Mouse (Mus musculus): ENCODE measurements around the gene Flt1. TPM values are rescaled to one million over a fixed set of nuclear protein-coding genes. Genes with fewer than 3 reads are reported as not detected.

Gene Flt1
- polyA plus RNA-seq, 1 experiment from 2014 or later: 11.2 TPM

DNA sequence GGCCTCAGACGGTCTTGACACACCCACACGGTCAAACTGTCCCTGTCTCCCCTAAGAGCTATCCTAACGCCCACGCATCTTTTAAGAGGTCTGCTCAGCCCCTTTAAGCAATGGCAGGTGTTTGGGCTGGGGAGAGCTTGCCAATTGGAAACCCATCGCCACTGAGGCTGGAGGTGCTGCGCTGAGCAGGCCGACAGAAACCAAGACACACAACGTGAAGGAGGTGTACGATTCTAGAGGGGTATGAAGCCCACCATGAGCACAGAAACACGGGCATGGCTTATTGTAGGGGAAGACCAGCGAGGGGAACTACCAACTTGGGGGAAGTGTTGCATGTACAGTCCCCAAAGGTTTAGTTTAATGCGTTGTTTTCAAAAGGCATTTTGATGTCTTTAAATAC is 1.7 kb upstream of the Flt1 start:
- no peak overlapping the region for H3K9ac ChIP-seq (ENCODE audit: low read length)
- no peak overlapping the region for H3K4me2 ChIP-seq
- H3K36me3 ChIP-seq (ENCODE audit: control insufficient read depth, insufficient read depth, low read length): no peaks in the 10 kb centered on the region
- H3K27ac ChIP-seq (ENCODE audit: low read depth, low read length): no peak overlapping the region
- no peaks in the 10 kb centered on the region for H3K9me3 ChIP-seq (ENCODE audit: control insufficient read depth, low read length)
- H3K4me1 ChIP-seq (ENCODE audit: control insufficient read depth, insufficient read depth, low read length): peaks cover 14% of the 10 kb centered on the region
- H3K4me3 ChIP-seq (ENCODE audit: low read depth, low read length): no peak overlapping the region
- ATAC-seq (ENCODE audit: low FRiP score) (no peak), DNase-seq (ENCODE audit: low spot score, missing footprints) (peak; percentile 90)
- H3K27me3 ChIP-seq (ENCODE audit: control insufficient read depth, insufficient read depth, low read length): peaks cover 61% of the 10 kb centered on the region
- 9% methylated on average over 12 of the region's 12 CpGs for WGBS

DNA sequence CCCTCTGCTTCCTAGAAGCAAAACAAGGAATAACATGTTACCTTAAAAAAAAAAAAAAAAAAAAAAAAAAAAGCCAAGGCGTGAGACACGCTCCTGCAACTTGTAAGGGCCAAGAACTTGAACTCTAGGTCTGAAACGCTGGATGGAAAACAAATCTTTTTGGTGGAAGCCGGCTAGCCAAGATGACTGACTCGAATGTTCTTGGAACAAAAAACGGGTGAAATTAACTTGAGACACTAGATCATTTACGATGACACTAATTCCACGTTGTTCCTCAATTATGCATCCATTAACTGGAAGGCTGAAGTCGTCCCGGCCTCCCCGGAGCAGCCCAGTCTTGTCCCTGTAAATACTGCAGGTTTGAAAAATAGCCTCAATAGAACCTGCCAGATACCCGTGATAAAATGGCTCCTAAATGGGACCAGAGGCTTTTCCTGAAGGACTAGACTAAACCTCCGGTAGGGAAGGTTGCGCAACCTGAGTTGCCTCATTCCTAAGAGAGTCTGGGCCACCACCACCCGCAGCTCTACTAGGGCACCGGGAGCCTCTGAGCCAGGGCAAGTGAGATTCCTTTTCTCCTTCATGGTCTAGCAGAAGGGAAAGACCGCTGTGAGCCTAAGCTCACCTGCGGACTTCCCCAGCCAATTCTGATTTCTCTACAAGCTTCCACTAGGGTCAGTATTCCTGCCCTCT is 1.0 kb upstream of the Flt1 start:
- DNase-seq (ENCODE audit: low spot score, missing footprints): peak; percentile 93

DNA sequence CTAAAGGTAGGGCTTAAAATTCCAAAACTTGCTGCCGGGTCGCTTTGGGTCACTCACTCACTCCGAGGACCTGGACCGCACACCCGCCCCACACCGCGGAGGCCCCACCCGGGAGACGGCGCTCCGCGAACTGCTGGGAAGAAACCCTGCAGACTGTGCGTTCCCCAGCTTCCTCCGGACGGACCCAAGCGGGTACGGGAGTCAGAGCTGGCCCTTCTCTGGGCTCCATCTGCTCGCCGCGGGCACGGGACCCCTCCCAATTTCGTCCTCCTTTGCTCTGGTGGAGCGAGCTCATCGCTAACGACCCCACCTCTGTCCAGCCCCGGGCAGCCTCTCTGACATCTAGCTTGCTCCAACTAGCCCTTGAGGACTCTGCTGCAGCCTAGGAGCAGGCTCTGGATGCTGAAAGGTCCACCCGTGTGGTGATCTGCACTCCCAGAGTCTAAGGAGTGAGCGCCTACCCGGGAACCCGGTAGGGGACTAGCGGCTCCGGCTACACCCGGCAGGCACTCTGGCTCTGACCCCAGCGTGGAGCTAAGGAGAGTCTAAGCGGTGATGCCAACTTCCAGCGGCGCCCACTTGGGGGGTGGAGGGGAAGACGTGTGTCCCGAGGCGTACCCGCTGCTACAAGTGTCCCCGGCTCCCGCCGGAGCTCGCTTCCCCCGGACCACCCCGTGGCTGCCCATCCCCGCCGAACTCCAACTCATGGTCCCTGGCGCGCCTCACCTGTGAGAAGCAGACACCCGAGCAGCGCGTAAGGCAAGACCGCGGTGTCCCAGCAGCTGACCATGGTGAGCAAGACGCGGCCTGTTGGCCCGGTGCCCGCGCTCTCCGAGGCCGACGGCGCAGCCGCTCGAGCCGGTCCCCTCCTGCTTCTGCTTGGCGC is 623 bp downstream of the Flt1 start:
- peak overlapping the region; percentile 47 for H3K4me2 ChIP-seq
- peaks cover 80% of the 10 kb centered on the region for H3K27me3 ChIP-seq (ENCODE audit: control insufficient read depth, insufficient read depth, low read length)
- ATAC-seq (ENCODE audit: low FRiP score) (peak; percentile 59), DNase-seq (ENCODE audit: low spot score, missing footprints) (peak; percentile 96)
- no peaks in the 10 kb centered on the region for H3K9me3 ChIP-seq (ENCODE audit: control insufficient read depth, low read length)
- peak overlapping the region; percentile 33; the same call in 1 of the 2 replicates for H3K9ac ChIP-seq (ENCODE audit: low read length)
- H3K27ac ChIP-seq (ENCODE audit: low read depth, low read length): no peak overlapping the region
- H3K36me3 ChIP-seq (ENCODE audit: control insufficient read depth, insufficient read depth, low read length): no peaks in the 10 kb centered on the region
- under 1% methylated on average over 68 of the region's 69 CpGs for WGBS
- H3K4me3 ChIP-seq (ENCODE audit: low read depth, low read length): peak overlapping the region; percentile 34
- H3K4me1 ChIP-seq (ENCODE audit: control insufficient read depth, insufficient read depth, low read length): peaks cover 14% of the 10 kb centered on the region

More for the DNA sequence above, 1.0 kb upstream of the Flt1 start:
- Histone ChIP-seq H3K4me1 (ENCODE audit: control insufficient read depth, insufficient read depth, low read length) (peaks cover 14% of the 10 kb centered on the region), H3K4me3 (ENCODE audit: low read depth, low read length) (no peak overlapping the region), H3K9me3 (ENCODE audit: control insufficient read depth, low read length) (no peaks in the 10 kb centered on the region), H3K36me3 (ENCODE audit: control insufficient read depth, insufficient read depth, low read length) (no peaks in the 10 kb centered on the region), H3K9ac (ENCODE audit: low read length) (no peak overlapping the region), H3K27ac (ENCODE audit: low read depth, low read length) (no peak overlapping the region), H3K4me2 (no peak overlapping the region), H3K27me3 (ENCODE audit: control insufficient read depth, insufficient read depth, low read length) (peaks cover 65% of the 10 kb centered on the region)
- no peak for ATAC-seq (ENCODE audit: low FRiP score)
- 1% methylated on average over 18 of the region's 18 CpGs for WGBS

DNA sequence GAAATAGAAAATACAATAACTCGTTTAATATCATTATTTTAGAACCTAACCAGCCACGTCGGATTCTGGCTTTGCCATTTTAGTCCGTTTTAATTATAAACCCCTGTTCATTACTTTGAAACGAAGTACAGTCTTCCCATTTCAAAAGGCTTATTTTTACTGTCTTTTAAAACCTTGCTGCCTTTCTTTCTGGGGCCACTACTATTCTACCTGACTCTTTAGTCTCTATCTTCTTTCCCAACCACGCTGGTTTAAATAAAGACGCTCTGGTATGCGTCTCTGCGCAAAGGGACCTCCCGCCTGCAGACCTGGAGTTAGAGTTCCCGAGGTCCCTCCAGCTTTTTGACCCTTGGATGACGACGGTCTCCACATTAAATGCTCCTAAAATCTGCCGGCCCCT is 1.4 kb downstream of the Flt1 start:
- H3K4me2 ChIP-seq: no peak overlapping the region
- H3K4me1 ChIP-seq (ENCODE audit: control insufficient read depth, insufficient read depth, low read length): peaks cover 14% of the 10 kb centered on the region
- H3K9me3 ChIP-seq (ENCODE audit: control insufficient read depth, low read length): no peaks in the 10 kb centered on the region
- DNase-seq (ENCODE audit: low spot score, missing footprints) (peak; percentile 94), ATAC-seq (ENCODE audit: low FRiP score) (no peak)
- H3K9ac ChIP-seq (ENCODE audit: low read length): no peak overlapping the region
- H3K4me3 ChIP-seq (ENCODE audit: low read depth, low read length): peak overlapping the region; percentile 34; the same call in 1 of the 2 replicates
- H3K36me3 ChIP-seq (ENCODE audit: control insufficient read depth, insufficient read depth, low read length): no peaks in the 10 kb centered on the region
- H3K27me3 ChIP-seq (ENCODE audit: control insufficient read depth, insufficient read depth, low read length): peaks cover 80% of the 10 kb centered on the region
- under 1% methylated on average over 14 of the region's 14 CpGs for WGBS
- no peak overlapping the region for H3K27ac ChIP-seq (ENCODE audit: low read depth, low read length)

DNA sequence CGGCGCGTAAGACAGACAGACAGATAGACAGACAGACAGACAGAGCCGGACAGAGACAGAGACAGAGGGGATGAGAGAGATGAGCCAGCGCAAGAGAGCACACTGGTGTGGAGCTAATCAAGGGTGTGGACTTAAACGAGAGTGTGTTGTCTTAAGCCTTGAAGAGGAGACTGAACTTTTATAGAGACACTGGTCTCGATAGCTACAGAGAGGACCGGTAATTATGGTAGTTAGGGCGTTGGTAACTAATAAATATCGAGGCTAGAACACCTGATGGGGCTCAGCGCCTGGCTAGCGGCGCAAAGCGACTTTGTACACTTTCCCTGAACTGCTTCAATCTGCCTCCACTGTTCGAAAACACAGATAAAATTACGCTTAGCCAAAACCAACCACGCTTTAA is 2.0 kb downstream of the Flt1 start:
- WGBS: 4% methylated on average over 17 of the region's 17 CpGs
- Histone ChIP-seq H3K4me2 (no peak overlapping the region), H3K27me3 (ENCODE audit: control insufficient read depth, insufficient read depth, low read length) (peaks cover 80% of the 10 kb centered on the region), H3K4me3 (ENCODE audit: low read depth, low read length) (no peak overlapping the region), H3K27ac (ENCODE audit: low read depth, low read length) (no peak overlapping the region), H3K36me3 (ENCODE audit: control insufficient read depth, insufficient read depth, low read length) (no peaks in the 10 kb centered on the region), H3K4me1 (ENCODE audit: control insufficient read depth, insufficient read depth, low read length) (peaks cover 14% of the 10 kb centered on the region), H3K9ac (ENCODE audit: low read length) (no peak overlapping the region), H3K9me3 (ENCODE audit: control insufficient read depth, low read length) (no peaks in the 10 kb centered on the region)
- ATAC-seq (ENCODE audit: low FRiP score): no peak
- peak; percentile 94 for DNase-seq (ENCODE audit: low spot score, missing footprints)

DNA sequence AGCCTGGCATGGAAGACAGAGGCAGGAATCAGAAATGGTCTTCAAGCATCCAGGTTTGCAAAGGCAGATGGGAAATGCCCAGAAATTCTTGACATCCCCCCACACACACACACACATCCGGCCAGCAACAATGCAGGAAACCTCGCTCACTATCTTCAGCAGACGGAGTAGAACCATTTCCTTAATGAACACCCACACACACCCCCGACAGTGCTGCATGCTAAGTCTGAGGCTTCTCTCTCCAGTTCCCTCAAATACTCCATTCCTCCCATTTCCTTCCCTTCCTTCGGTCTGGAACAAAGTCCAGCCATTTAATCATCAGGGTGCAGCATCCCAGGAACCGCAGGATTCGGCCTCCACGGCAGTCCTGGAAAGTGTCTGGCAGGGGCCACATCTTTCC is 4.4 kb downstream of the Flt1 start:
- Histone ChIP-seq H3K9me3 (ENCODE audit: control insufficient read depth, low read length) (no peaks in the 10 kb centered on the region), H3K4me2 (no peak overlapping the region), H3K27ac (ENCODE audit: low read depth, low read length) (no peak overlapping the region), H3K27me3 (ENCODE audit: control insufficient read depth, insufficient read depth, low read length) (peaks cover 58% of the 10 kb centered on the region), H3K4me3 (ENCODE audit: low read depth, low read length) (no peak overlapping the region), H3K36me3 (ENCODE audit: control insufficient read depth, insufficient read depth, low read length) (no peaks in the 10 kb centered on the region), H3K9ac (ENCODE audit: low read length) (no peak overlapping the region), H3K4me1 (ENCODE audit: control insufficient read depth, insufficient read depth, low read length) (peaks cover 14% of the 10 kb centered on the region)
- DNase-seq (ENCODE audit: low spot score, missing footprints) (peak; percentile 90), ATAC-seq (ENCODE audit: low FRiP score) (no peak)
- WGBS: 21% methylated on average over 8 of the region's 8 CpGs

DNA sequence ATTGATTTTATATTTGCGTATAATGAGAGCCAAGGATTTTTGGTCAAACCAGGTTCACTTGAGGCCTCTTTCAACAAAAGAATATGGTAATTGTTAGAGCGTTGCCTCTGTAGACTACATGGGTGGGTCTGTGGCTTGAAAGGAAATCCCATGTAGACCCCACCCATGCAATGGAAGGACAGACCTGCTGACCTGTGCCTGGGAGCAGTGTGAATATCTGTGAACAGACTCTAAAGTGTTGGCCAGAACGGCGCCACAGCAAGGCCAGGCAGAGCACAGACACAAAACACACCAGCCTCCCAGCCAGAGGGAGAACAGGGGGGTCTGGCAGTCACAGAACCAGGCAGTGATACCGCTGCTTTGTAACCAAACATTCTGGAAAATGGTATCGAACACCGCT is 7.5 kb downstream of the Flt1 start:
- ATAC-seq (ENCODE audit: low FRiP score) (no peak), DNase-seq (ENCODE audit: low spot score, missing footprints) (no peak)
- H3K27me3 ChIP-seq (ENCODE audit: control insufficient read depth, insufficient read depth, low read length): peaks cover 27% of the 10 kb centered on the region
- H3K9ac ChIP-seq (ENCODE audit: low read length): no peak overlapping the region
- H3K4me2 ChIP-seq: no peak overlapping the region
- H3K4me3 ChIP-seq (ENCODE audit: low read depth, low read length): no peak overlapping the region
- no peaks in the 10 kb centered on the region for H3K36me3 ChIP-seq (ENCODE audit: control insufficient read depth, insufficient read depth, low read length)
- whole genome bisulfite sequencing: 78% methylated on average over 7 of the region's 7 CpGs
- no peak overlapping the region for H3K27ac ChIP-seq (ENCODE audit: low read depth, low read length)
- no peaks in the 10 kb centered on the region for H3K9me3 ChIP-seq (ENCODE audit: control insufficient read depth, low read length)
- no peaks in the 10 kb centered on the region for H3K4me1 ChIP-seq (ENCODE audit: control insufficient read depth, insufficient read depth, low read length)

DNA sequence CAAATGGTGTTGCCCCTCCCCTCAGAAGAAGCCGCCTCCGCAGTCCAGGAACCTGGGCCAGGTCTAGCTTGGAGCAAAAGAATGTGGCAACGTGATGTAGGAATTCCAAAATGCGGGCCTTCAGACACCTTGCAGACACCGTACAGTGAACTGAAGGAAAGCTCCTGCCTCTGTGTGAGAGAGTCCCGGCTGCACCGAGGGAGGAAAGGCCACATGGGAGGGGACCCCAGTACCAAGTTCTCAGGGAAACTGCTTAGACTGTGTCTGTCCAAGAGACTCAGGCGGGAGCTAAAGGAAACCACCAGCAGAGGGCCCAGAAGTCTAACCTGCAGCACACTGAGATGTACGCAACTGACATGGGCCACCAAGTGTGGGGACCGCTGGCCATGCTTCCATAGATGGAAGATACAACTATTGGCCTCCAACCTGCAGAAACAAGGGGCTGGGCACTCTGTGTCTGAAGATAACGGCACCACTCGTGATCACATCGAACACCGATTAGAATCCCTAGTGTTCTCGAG is 9.1 kb downstream of the Flt1 start:
- ATAC-seq (ENCODE audit: low FRiP score) (no peak), DNase-seq (ENCODE audit: low spot score, missing footprints) (no peak)
- peaks cover 14% of the 10 kb centered on the region for H3K27me3 ChIP-seq (ENCODE audit: control insufficient read depth, insufficient read depth, low read length)
- no peak overlapping the region for H3K4me3 ChIP-seq (ENCODE audit: low read depth, low read length)
- H3K4me2 ChIP-seq: no peak overlapping the region
- no peak overlapping the region for H3K9ac ChIP-seq (ENCODE audit: low read length)
- WGBS: 78% methylated on average over 15 of the region's 15 CpGs
- no peak overlapping the region for H3K27ac ChIP-seq (ENCODE audit: low read depth, low read length)
- no peaks in the 10 kb centered on the region for H3K36me3 ChIP-seq (ENCODE audit: control insufficient read depth, insufficient read depth, low read length)
- H3K9me3 ChIP-seq (ENCODE audit: control insufficient read depth, low read length): no peaks in the 10 kb centered on the region
- no peaks in the 10 kb centered on the region for H3K4me1 ChIP-seq (ENCODE audit: control insufficient read depth, insufficient read depth, low read length)

DNA sequence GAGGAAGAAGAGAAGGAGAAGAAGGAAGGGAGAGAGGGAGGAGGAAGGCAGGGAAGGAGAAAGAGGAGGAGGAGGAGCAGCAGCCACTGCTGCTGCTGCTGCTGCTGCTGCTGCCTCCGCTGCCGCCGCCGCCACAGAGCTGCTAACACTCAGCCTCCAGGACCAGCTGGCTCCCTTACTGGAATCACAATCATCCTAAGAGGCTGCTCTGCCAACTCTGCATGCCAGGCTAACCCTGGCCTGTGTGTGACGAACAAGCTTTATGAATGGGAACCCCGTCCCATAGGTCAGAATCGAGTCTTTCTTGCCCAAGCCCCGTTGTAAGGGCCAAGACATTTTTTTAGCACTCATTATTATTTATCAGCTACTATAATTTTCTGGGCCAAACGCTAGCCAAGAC is 9.5 kb downstream of the Flt1 start:
- Histone ChIP-seq H3K27me3 (ENCODE audit: control insufficient read depth, insufficient read depth, low read length) (peaks cover 10% of the 10 kb centered on the region), H3K27ac (ENCODE audit: low read depth, low read length) (no peak overlapping the region)

More for the DNA sequence above, 9.5 kb downstream of the Flt1 start:
- H3K9ac ChIP-seq (ENCODE audit: low read length): no peak overlapping the region
- no peak overlapping the region for H3K4me3 ChIP-seq (ENCODE audit: low read depth, low read length)
- H3K36me3 ChIP-seq (ENCODE audit: control insufficient read depth, insufficient read depth, low read length): no peaks in the 10 kb centered on the region
- DNase-seq (ENCODE audit: low spot score, missing footprints) (no peak), ATAC-seq (ENCODE audit: low FRiP score) (no peak)
- no peak overlapping the region for H3K4me2 ChIP-seq
- no peaks in the 10 kb centered on the region for H3K4me1 ChIP-seq (ENCODE audit: control insufficient read depth, insufficient read depth, low read length)
- no peaks in the 10 kb centered on the region for H3K9me3 ChIP-seq (ENCODE audit: control insufficient read depth, low read length)
- WGBS: 82% methylated on average over 9 of the region's 9 CpGs
